In the genomic region with DNA sequence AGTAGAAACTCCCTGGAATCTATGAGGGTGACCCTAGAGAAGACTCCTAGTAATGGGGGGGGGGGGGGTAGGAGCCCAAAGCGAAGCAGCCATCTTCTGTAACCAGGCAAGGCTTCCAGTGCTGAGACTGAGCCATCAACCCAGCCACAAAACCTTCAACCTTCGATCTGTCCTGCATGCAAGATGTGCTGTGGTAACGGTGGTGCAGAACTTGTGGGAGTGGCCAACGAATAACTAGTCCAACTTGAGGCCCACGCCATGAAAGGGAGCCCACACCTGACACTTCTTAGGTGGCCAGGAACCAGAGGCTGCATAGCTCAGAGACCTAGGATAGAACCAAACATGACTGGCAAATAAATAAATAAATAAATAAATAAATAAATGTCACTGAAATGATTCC, we compare ENCODE assay signal across 12 mouse cellular contexts.
"Had no signal": no experiment of that assay in that cellular context is flagged by ENCODE, and none has a peak within 500 bp of the region (broad histone marks: within the 10 kb centered on the region; RNA-seq: fewer than 3 reads in every experiment).

No protein-coding gene starts in this region.

- H3K27ac ChIP-seq: kidney, embryonic 15.5 days; limb, embryonic 10.5 days; midbrain, embryonic 12.5 days had no signal

- H3K27me3 ChIP-seq: kidney, embryonic 15.5 days; midbrain, embryonic 12.5 days had no signal

- DNase-seq: kidney, adult 2 months; kidney, postnatal 14 days; lung, adult 2 months; lung, postnatal 10 days; lung, postnatal 4 days; right cerebral cortex, postnatal 14 days; thymus, postnatal 25 days had no signal

- ATAC-seq: intestine, embryonic 16.5 days; midbrain, embryonic 16.5 days had no signal

- H3K4me2 ChIP-seq: kidney, embryonic 15.5 days; midbrain, embryonic 12.5 days had no signal

- H3K9ac ChIP-seq: kidney, embryonic 15.5 days; midbrain, embryonic 12.5 days had no signal

- H3K4me3 ChIP-seq: kidney, embryonic 15.5 days; limb, embryonic 10.5 days; midbrain, embryonic 12.5 days had no signal

- H3K9me3 ChIP-seq: kidney, embryonic 15.5 days; limb, embryonic 10.5 days; midbrain, embryonic 12.5 days had no signal
